Mouse (Mus musculus) embryo, embryonic 10 days (tissue): ENCODE results near the gene Parp3.

ENCODE experiments used
- DNase-seq: peaks from one replicate; pipeline ENCODE4 v3.0.0-alpha.2; 2015; ENCODE audit warnings: low spot score

Gene Parp3

GRCm38 (mm10) chr9:106474456-106474855, 2.3 kb downstream of the Parp3 start:
- DNase-seq = peak; percentile 79

- DNase-seq = no peak
Measured at GRCm38 (mm10) chr9:106473753-106474105, 3.0 kb downstream of the Parp3 start.

- no peak for DNase-seq
Measured at GRCm38 (mm10) chr9:106473081-106473752, 3.5 kb downstream of the Parp3 start.

GRCm38 (mm10) chr9:106472321-106472720, 4.4 kb downstream of the Parp3 start:
- DNase-seq = no peak

GRCm38 (mm10) chr9:106471892-106472291, 4.9 kb downstream of the Parp3 start:
- DNase-seq = peak; percentile 76

GRCm38 (mm10) chr9:106470991-106471750, 5.6 kb downstream of the Parp3 start:
- DNase-seq = no peak

- DNase-seq = no peak
Measured at GRCm38 (mm10) chr9:106469776-106470175, 7.0 kb downstream of the Parp3 start.

- DNase-seq = no peak
Measured at GRCm38 (mm10) chr9:106469317-106469716, 7.4 kb downstream of the Parp3 start.

GRCm38 (mm10) chr9:106467746-106468145, 9.0 kb downstream of the Parp3 start:
- no peak for DNase-seq

GRCm38 (mm10) chr9:106466721-106467120, 10.0 kb downstream of the Parp3 start:
- no peak for DNase-seq

- DNase-seq = no peak
Measured at GRCm38 (mm10) chr9:106465571-106466200, 11.1 kb downstream of the Parp3 start, which contains the start of gene Gpr62. Gene Gpr62, minus strand, starts transcription at chr9:106465938.

- DNase-seq = peak; percentile 85
Measured at GRCm38 (mm10) chr9:106464751-106465541, 11.8 kb downstream of the Parp3 start.

GRCm38 (mm10) chr9:106463122-106464063, 13.4 kb downstream of the Parp3 start:
- DNase-seq = no peak

GRCm38 (mm10) chr9:106462430-106462800, 14.3 kb downstream of the Parp3 start:
- DNase-seq = no peak

GRCm38 (mm10) chr9:106461641-106462429, 14.9 kb downstream of the Parp3 start:
- no peak for DNase-seq

GRCm38 (mm10) chr9:106461026-106461415, 15.7 kb downstream of the Parp3 start:
- no peak for DNase-seq

GRCm38 (mm10) chr9:106460401-106461025, 16.2 kb downstream of the Parp3 start:
- DNase-seq = no peak

- no peak for DNase-seq
Measured at GRCm38 (mm10) chr9:106459946-106460345, 16.8 kb downstream of the Parp3 start.

- DNase-seq = no peak
Measured at GRCm38 (mm10) chr9:106457920-106458319, 18.8 kb downstream of the Parp3 start.

GRCm38 (mm10) chr9:106457163-106457559, 19.6 kb downstream of the Parp3 start:
- no peak for DNase-seq
